Mouse (Mus musculus) limb, embryonic 15.5 days (tissue): ENCODE data around the gene Gbp5. TPM values are rescaled to one million over a fixed set of nuclear protein-coding genes. Genes with fewer than 3 reads are reported as not detected.

Experiments used
- ATAC-seq: fragments of 200-750 bp; cut with Nextera tagmentation; 2 replicates; pipeline ENCODE4 v1.8.0; 2017; ENCODE audit warnings: low read depth, moderate TSS enrichment; ENCODE audit not compliant: insufficient number of reproducible peaks, low FRiP score, low TSS enrichment
- H3K27ac ChIP-seq: fragments of 300-500 bp; sonication (generic); 2 replicates; pipeline ENCODE4 v1.5.1; 2015; ENCODE audit warnings: moderate library complexity, mild to moderate bottlenecking, inconsistent platforms
- H3K27me3 ChIP-seq: fragments of 300-500 bp; sonication (generic); 2 replicates; pipeline ENCODE4 v1.6.1; 2015; ENCODE audit warnings: inconsistent platforms
- H3K36me3 ChIP-seq: fragments of 300-500 bp; sonication (generic); 2 replicates; pipeline ENCODE4 v1.6.1; 2015; ENCODE audit warnings: inconsistent platforms
- H3K4me1 ChIP-seq: fragments of 300-500 bp; sonication (generic); 2 replicates; pipeline ENCODE4 v1.6.1; 2015; ENCODE audit warnings: inconsistent platforms
- H3K4me2 ChIP-seq: fragments of 300-500 bp; sonication (generic); 2 replicates; pipeline ENCODE4 v1.6.1; 2015; ENCODE audit warnings: mild to moderate bottlenecking, inconsistent platforms
- H3K4me3 ChIP-seq: fragments of 300-500 bp; sonication (generic); 2 replicates; pipeline ENCODE4 v1.5.1; 2015; ENCODE audit warnings: mild to moderate bottlenecking, inconsistent platforms
- H3K9ac ChIP-seq: fragments of 300-500 bp; sonication (generic); 2 replicates; pipeline ENCODE4 v1.6.1; 2015; ENCODE audit warnings: inconsistent platforms
- H3K9me3 ChIP-seq: fragments of 300-500 bp; sonication (generic); 2 replicates; pipeline ENCODE4 v1.6.1; 2016; ENCODE audit warnings: inconsistent platforms
- WGBS: fragments of 180-500 bp; shearing (Covaris S2); methylation state at CpG from one replicate; pipeline ENCODE4 v1.1.7; 2015; 5-methylcytosine and 5-hydroxymethylcytosine counted together
- polyA plus RNA-seq: library from polyadenylated mRNA; unstranded; fragments of >200 nt; fragmentation: Nextera tagmentation; extraction: Ambion mirVana; gene quantifications from 2 replicates; pipeline ENCODE4 v1.2.1, GENCODE M21; 2015

The Gbp5 gene
- 0.09 TPM in 1 of 2 replicates, not detected in the other for polyA plus RNA-seq

- ATAC-seq, result no peak
- H3K9me3 ChIP-seq, result no peaks in the 10 kb centered on the region
- no peak within 1 kb of the TSS for H3K4me2 ChIP-seq
- H3K27ac ChIP-seq, result no peak within 1 kb of the TSS
- 73% methylated on average over 6 of the region's 6 CpGs for WGBS
- H3K27me3 ChIP-seq, result 0 out of 2 replicates have a peak, but pooled peaks cover 4% of the 10 kb centered on the region
- no peaks in the 10 kb centered on the region for H3K4me1 ChIP-seq
- no peaks in the 10 kb centered on the region for H3K36me3 ChIP-seq
- no peak within 1 kb of the TSS for H3K9ac ChIP-seq
- H3K4me3 ChIP-seq, result no peak within 1 kb of the TSS
Observed at GRCm38 (mm10) chr3:142493536-142494061, at the start of gene Gbp5. Gene Gbp5 (plus strand): TSS chr3:142493978.

- ATAC-seq, result no peak
Observed at GRCm38 (mm10) chr3:142454198-142454597, 39.6 kb upstream of the Gbp5 start.

GRCm38 (mm10) chr3:142459241-142459640, 34.5 kb upstream of the Gbp5 start:
- ATAC-seq, result no peak
- Histone ChIP-seq H3K4me3 (no peak overlapping the region), H3K27me3 (peaks cover 7% of the 10 kb centered on the region), H3K4me2 (no peak overlapping the region), H3K4me1 (0 out of 2 replicates have a peak, but pooled peaks cover 9% of the 10 kb centered on the region), H3K27ac (no peak overlapping the region), H3K9ac (no peak overlapping the region), H3K9me3 (no peaks in the 10 kb centered on the region), H3K36me3 (no peaks in the 10 kb centered on the region)
- 41% methylated on average over 7 of the region's 7 CpGs for WGBS

More at GRCm38 (mm10) chr3:142454198-142454597, 39.6 kb upstream of the Gbp5 start:
- H3K36me3 ChIP-seq, result no peaks in the 10 kb centered on the region
- no peak overlapping the region for H3K9ac ChIP-seq
- WGBS, result 79% methylated on average over 7 of the region's 7 CpGs
- no peak overlapping the region for H3K27ac ChIP-seq
- H3K4me3 ChIP-seq, result no peak overlapping the region
- no peaks in the 10 kb centered on the region for H3K4me1 ChIP-seq
- H3K27me3 ChIP-seq, result no peaks in the 10 kb centered on the region
- no peaks in the 10 kb centered on the region for H3K9me3 ChIP-seq
- H3K4me2 ChIP-seq, result no peak overlapping the region

GRCm38 (mm10) chr3:142462764-142463751, 30.7 kb upstream of the Gbp5 start:
- peak; percentile 88 for ATAC-seq
- Histone ChIP-seq H3K4me1 (peaks cover 17% of the 10 kb centered on the region; the same call in 1 of the 2 replicates), H3K4me2 (no peak overlapping the region), H3K4me3 (no peak overlapping the region), H3K9me3 (no peaks in the 10 kb centered on the region), H3K27ac (peak overlapping the region; percentile 78; the same call in 1 of the 2 replicates), H3K27me3 (peaks cover 11% of the 10 kb centered on the region), H3K36me3 (no peaks in the 10 kb centered on the region), H3K9ac (no peak overlapping the region)
- WGBS, result 66% methylated on average over 25 of the region's 25 CpGs

GRCm38 (mm10) chr3:142474349-142474983, 19.3 kb upstream of the Gbp5 start:
- WGBS, result 17% methylated on average over 11 of the region's 11 CpGs
- H3K9ac ChIP-seq, result no peak overlapping the region
- H3K36me3 ChIP-seq, result no peaks in the 10 kb centered on the region
- no peak for ATAC-seq
- H3K9me3 ChIP-seq, result no peaks in the 10 kb centered on the region
- H3K27me3 ChIP-seq, result peaks cover 23% of the 10 kb centered on the region
- no peak overlapping the region for H3K4me3 ChIP-seq
- H3K4me1 ChIP-seq, result no peaks in the 10 kb centered on the region
- H3K4me2 ChIP-seq, result 0 out of 2 replicates have a peak overlapping the region, but pooled peaks have one; percentile 0
- H3K27ac ChIP-seq, result no peak overlapping the region

GRCm38 (mm10) chr3:142475913-142476312, 17.9 kb upstream of the Gbp5 start:
- H3K27ac ChIP-seq, result no peak overlapping the region
- H3K27me3 ChIP-seq, result peaks cover 19% of the 10 kb centered on the region
- H3K4me2 ChIP-seq, result no peak overlapping the region
- no peaks in the 10 kb centered on the region for H3K4me1 ChIP-seq
- no peak for ATAC-seq
- H3K36me3 ChIP-seq, result no peaks in the 10 kb centered on the region
- H3K9ac ChIP-seq, result no peak overlapping the region
- no peaks in the 10 kb centered on the region for H3K9me3 ChIP-seq
- no peak overlapping the region for H3K4me3 ChIP-seq
- 19% methylated on average over 4 of the region's 4 CpGs for WGBS

- no peak overlapping the region for H3K27ac ChIP-seq
- no peaks in the 10 kb centered on the region for H3K36me3 ChIP-seq
- 79% methylated on average over 5 of the region's 5 CpGs for WGBS
- H3K4me1 ChIP-seq, result no peaks in the 10 kb centered on the region
- no peaks in the 10 kb centered on the region for H3K9me3 ChIP-seq
- H3K27me3 ChIP-seq, result peaks cover 9% of the 10 kb centered on the region; the same call in 1 of the 2 replicates
- no peak overlapping the region for H3K4me2 ChIP-seq
- no peak for ATAC-seq
- no peak overlapping the region for H3K4me3 ChIP-seq
- H3K9ac ChIP-seq, result no peak overlapping the region
Observed at GRCm38 (mm10) chr3:142477866-142478265, 15.9 kb upstream of the Gbp5 start.

- ATAC-seq, result no peak
- Histone ChIP-seq H3K4me2 (no peak overlapping the region), H3K4me1 (no peaks in the 10 kb centered on the region), H3K4me3 (no peak overlapping the region), H3K27ac (no peak overlapping the region), H3K36me3 (no peaks in the 10 kb centered on the region), H3K27me3 (peaks cover 7% of the 10 kb centered on the region; the same call in 1 of the 2 replicates), H3K9ac (no peak overlapping the region), H3K9me3 (no peaks in the 10 kb centered on the region)
- WGBS, result 87% methylated on average over 1 of the region's 1 CpGs
Observed at GRCm38 (mm10) chr3:142478360-142478759, 15.4 kb upstream of the Gbp5 start.

GRCm38 (mm10) chr3:142490465-142490864, 3.3 kb upstream of the Gbp5 start:
- WGBS, result 71% methylated on average over 1 of the region's 1 CpGs
- Histone ChIP-seq H3K9me3 (no peaks in the 10 kb centered on the region), H3K27me3 (0 out of 2 replicates have a peak, but pooled peaks cover 4% of the 10 kb centered on the region), H3K9ac (no peak overlapping the region), H3K27ac (no peak overlapping the region), H3K4me1 (no peaks in the 10 kb centered on the region), H3K4me2 (no peak overlapping the region), H3K36me3 (no peaks in the 10 kb centered on the region), H3K4me3 (no peak overlapping the region)
- no peak for ATAC-seq

- no peaks in the 10 kb centered on the region for H3K4me1 ChIP-seq
- H3K4me2 ChIP-seq, result no peak overlapping the region
- H3K4me3 ChIP-seq, result no peak overlapping the region
- ATAC-seq, result no peak
- H3K36me3 ChIP-seq, result no peaks in the 10 kb centered on the region
- H3K9me3 ChIP-seq, result no peaks in the 10 kb centered on the region
- 89% methylated on average over 5 of the region's 5 CpGs for WGBS
- no peak overlapping the region for H3K9ac ChIP-seq
- H3K27ac ChIP-seq, result no peak overlapping the region
- H3K27me3 ChIP-seq, result 0 out of 2 replicates have a peak, but pooled peaks cover 4% of the 10 kb centered on the region
Observed at GRCm38 (mm10) chr3:142495146-142495655, 1.4 kb downstream of the Gbp5 start.
